Mouse (Mus musculus) right cerebral cortex, postnatal 14 days (tissue): ENCODE results near the gene Mid1.

Experiments
- DNase-seq: peaks from one replicate; pipeline ENCODE4 v3.0.0; 2022

Mid1 gene

GRCm38 (mm10) chrX:169826947-169827346, 141.9 kb downstream of the Mid1 start:
- DNase-seq = no peak

- no peak for DNase-seq
Observed at GRCm38 (mm10) chrX:169827720-169828119, 142.7 kb downstream of the Mid1 start.

- DNase-seq = no peak
Observed at GRCm38 (mm10) chrX:169828136-169828535, 143.1 kb downstream of the Mid1 start.

GRCm38 (mm10) chrX:169830052-169830451, 145.1 kb downstream of the Mid1 start:
- no peak for DNase-seq

- peak; percentile 14 for DNase-seq
Observed at GRCm38 (mm10) chrX:169837947-169838649, 153.1 kb downstream of the Mid1 start.

- DNase-seq = no peak
Observed at GRCm38 (mm10) chrX:169838650-169838971, 153.6 kb downstream of the Mid1 start.

GRCm38 (mm10) chrX:169843267-169843666, 158.3 kb downstream of the Mid1 start:
- no peak for DNase-seq

- no peak for DNase-seq
Observed at GRCm38 (mm10) chrX:169844150-169844772, 159.3 kb downstream of the Mid1 start.

GRCm38 (mm10) chrX:169846187-169846586, 161.2 kb downstream of the Mid1 start:
- no peak for DNase-seq

- DNase-seq = no peak
Observed at GRCm38 (mm10) chrX:169861194-169861720, 176.3 kb downstream of the Mid1 start.

- DNase-seq = no peak
Observed at GRCm38 (mm10) chrX:169862440-169862839, 177.4 kb downstream of the Mid1 start.

GRCm38 (mm10) chrX:169862848-169863247, 177.8 kb downstream of the Mid1 start:
- no peak for DNase-seq

- no peak for DNase-seq
Observed at GRCm38 (mm10) chrX:169863841-169864240, 178.8 kb downstream of the Mid1 start.

GRCm38 (mm10) chrX:169868223-169868622, 183.2 kb downstream of the Mid1 start:
- DNase-seq = no peak

- no peak for DNase-seq
Observed at GRCm38 (mm10) chrX:169874475-169874874, 189.5 kb downstream of the Mid1 start.

- peak; percentile 29 for DNase-seq
Observed at GRCm38 (mm10) chrX:169879481-169880362, 194.7 kb downstream of the Mid1 start.

GRCm38 (mm10) chrX:169880363-169880711, 195.3 kb downstream of the Mid1 start:
- DNase-seq = no peak

- no peak for DNase-seq
Observed at GRCm38 (mm10) chrX:169880826-169881225, 195.8 kb downstream of the Mid1 start.

GRCm38 (mm10) chrX:169881253-169882219, 196.5 kb downstream of the Mid1 start:
- no peak for DNase-seq

- DNase-seq = no peak
Observed at GRCm38 (mm10) chrX:169882220-169882609, 197.2 kb downstream of the Mid1 start.

- no peak for DNase-seq
Observed at GRCm38 (mm10) chrX:169883536-169884272, 198.7 kb downstream of the Mid1 start.

GRCm38 (mm10) chrX:169890541-169890940, 205.5 kb downstream of the Mid1 start:
- no peak for DNase-seq
